Mouse (Mus musculus) WW6 (cell line): ENCODE results near the gene Gm4981.
A peak's percentile ranks its signal among the peaks of the same experiment; 100 is the strongest.
"Not testable (repeated sequence)": the region's sequence is repeated elsewhere in the genome, so short reads cannot be mapped to it uniquely, and the experiment has no call there.

Source experiments
- DNase-seq: peaks from one replicate; pipeline ENCODE4 v3.0.0-alpha.2; 2013; ENCODE audit warnings: low read depth, low spot score

Gene Gm4981

GRCm38 (mm10) chr10:58236613-58237012 lies at the start of gene Gm4981:
Gene Gm4981, minus strand, starts transcription at chr10:58236701.
- DNase-seq, result no peak

- DNase-seq, result no peak
These were observed 45.7 kb upstream of the Gm4981 start for GRCm38 (mm10) chr10:58282238-58282637.

GRCm38 (mm10) chr10:58258466-58258865 lies 22.0 kb upstream of the Gm4981 start:
- DNase-seq, result no peak

GRCm38 (mm10) chr10:58255954-58256353 lies 19.5 kb upstream of the Gm4981 start:
- DNase-seq, result no peak

- DNase-seq, result peak; percentile 74
These were observed 18.9 kb upstream of the Gm4981 start, which contains the start of gene Gcc2 for GRCm38 (mm10) chr10:58255213-58255892. Gene Gcc2, plus strand, starts transcription at chr10:58255497.

- no peak for DNase-seq
These were observed 18.2 kb upstream of the Gm4981 start for GRCm38 (mm10) chr10:58254635-58255175.

GRCm38 (mm10) chr10:58249535-58249934 lies 13.0 kb upstream of the Gm4981 start:
- DNase-seq, result no peak

- DNase-seq, result not testable (repeated sequence)
These were observed 2.7 kb upstream of the Gm4981 start for GRCm38 (mm10) chr10:58238984-58239740.

- not testable (repeated sequence) for DNase-seq
These were observed 1.5 kb downstream of the Gm4981 start for GRCm38 (mm10) chr10:58234985-58235384.

- DNase-seq, result not testable (repeated sequence)
These were observed 2.8 kb downstream of the Gm4981 start for GRCm38 (mm10) chr10:58233740-58234121.

GRCm38 (mm10) chr10:58233054-58233739 lies 3.3 kb downstream of the Gm4981 start:
- DNase-seq, result not testable (repeated sequence)

- not testable (repeated sequence) for DNase-seq
These were observed 3.9 kb downstream of the Gm4981 start, which contains the start of gene Duxf3 for GRCm38 (mm10) chr10:58232641-58232969. Gene Duxf3, minus strand, starts transcription at chr10:58232675.

- DNase-seq, result peak; percentile 59
These were observed 4.5 kb downstream of the Gm4981 start for GRCm38 (mm10) chr10:58231779-58232640.

- not testable (repeated sequence) for DNase-seq
These were observed 5.4 kb downstream of the Gm4981 start for GRCm38 (mm10) chr10:58231088-58231487.

- not testable (repeated sequence) for DNase-seq
These were observed 6.5 kb downstream of the Gm4981 start for GRCm38 (mm10) chr10:58230021-58230420.

GRCm38 (mm10) chr10:58227798-58228197 lies 8.7 kb downstream of the Gm4981 start:
- DNase-seq, result not testable (repeated sequence)

GRCm38 (mm10) chr10:58226357-58226756 lies 10.1 kb downstream of the Gm4981 start:
- DNase-seq, result not testable (repeated sequence)

GRCm38 (mm10) chr10:58224827-58225785 lies 11.4 kb downstream of the Gm4981 start, which contains the start of gene AW822073:
Gene AW822073, minus strand, starts transcription at chr10:58224930.
- not testable (repeated sequence) for DNase-seq

GRCm38 (mm10) chr10:58223972-58224805 lies 12.3 kb downstream of the Gm4981 start:
- DNase-seq, result peak; percentile 46
